Mouse (Mus musculus): ENCODE measurements around the gene Hhip.
"Not testable (repeated sequence)": the region's sequence is repeated elsewhere in the genome, so short reads cannot be mapped to it uniquely, and the experiment has no call there.

Hhip gene

GRCm38 (mm10) chr8:79992121-79992848 lies 65.5 kb downstream of the Hhip start:
- DNase-seq: no peak

DNA sequence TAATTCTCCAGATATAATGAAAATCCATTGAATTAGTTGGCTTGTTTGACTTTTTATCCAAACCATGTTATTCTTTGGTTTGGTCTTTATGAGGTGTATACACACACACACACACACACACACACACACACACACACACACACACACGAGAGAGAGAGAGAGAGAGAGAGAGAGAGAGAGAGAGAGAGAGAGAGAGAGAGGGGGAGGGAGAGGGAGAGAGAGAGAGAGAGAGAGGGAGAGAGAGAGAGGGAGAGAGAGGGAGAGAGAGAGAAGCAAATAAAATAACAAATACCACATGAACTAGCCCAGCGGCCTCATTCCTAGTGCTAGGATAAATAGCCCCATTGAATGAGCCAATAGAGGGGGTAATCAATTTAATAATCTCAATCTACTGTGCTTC lies 66.4 kb downstream of the Hhip start:
- not testable (repeated sequence) for DNase-seq

DNA sequence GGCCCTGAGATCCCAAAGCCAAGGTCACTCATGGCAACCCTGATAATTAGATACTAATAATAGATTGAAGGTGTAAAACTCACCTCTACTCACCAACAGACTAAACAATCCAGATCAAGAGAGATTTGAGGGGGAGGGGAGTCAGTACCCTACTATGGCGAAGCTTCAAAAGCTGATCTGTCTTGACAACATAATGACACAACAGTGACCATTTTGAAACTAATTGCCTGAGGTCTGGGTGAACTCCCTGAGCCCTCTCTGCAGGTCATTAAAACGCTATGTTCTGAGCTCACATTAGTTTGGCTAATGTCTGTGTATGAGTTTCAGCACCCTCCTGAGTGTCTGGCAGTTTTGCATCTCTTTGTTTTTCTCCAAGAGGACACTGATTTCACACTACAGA lies 72.9 kb downstream of the Hhip start:
- DNase-seq: peak; percentile 66

GRCm38 (mm10) chr8:79982144-79982543 lies 75.7 kb downstream of the Hhip start:
- DNase-seq: peak; percentile 32

GRCm38 (mm10) chr8:79966159-79966558 lies 91.6 kb downstream of the Hhip start:
- no peak for DNase-seq

- peak; percentile 30 for DNase-seq
Measured at GRCm38 (mm10) chr8:79952857-79953256, 104.9 kb downstream of the Hhip start.

GRCm38 (mm10) chr8:79950376-79950775 lies 107.4 kb downstream of the Hhip start:
- DNase-seq: no peak

DNA sequence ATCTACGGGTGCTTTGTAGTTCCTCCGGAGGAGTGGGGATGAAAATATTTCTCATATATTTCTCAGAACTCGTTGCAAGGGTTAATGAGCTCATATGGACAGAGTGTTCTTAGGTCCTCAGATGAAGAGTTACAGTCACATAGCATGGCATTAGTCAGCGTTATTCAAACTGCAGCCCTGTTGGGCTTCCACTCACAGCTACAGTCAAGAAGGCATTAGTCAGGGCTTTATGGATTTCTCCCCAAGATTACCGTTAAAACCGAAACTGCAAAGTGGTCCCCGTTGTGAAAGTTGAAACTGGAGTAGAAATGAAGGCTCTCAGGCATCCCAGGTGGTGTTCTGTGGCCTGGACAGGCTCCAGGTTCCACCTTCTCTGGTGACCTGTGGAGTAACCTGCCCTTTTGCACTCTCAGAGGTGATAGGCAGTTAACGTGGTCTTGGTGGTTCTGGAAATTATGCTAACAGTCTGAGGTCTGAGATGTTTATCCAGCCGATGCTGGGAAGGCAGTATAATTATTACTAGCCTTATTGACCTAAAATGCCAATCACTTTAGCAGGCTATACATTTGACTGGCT lies 112.2 kb downstream of the Hhip start:
- DNase-seq: no peak

GRCm38 (mm10) chr8:79941070-79941469 lies 116.7 kb downstream of the Hhip start:
- no peak for DNase-seq

GRCm38 (mm10) chr8:79936856-79937445 lies 120.9 kb downstream of the Hhip start:
- no peak for DNase-seq

- DNase-seq: no peak
Measured at GRCm38 (mm10) chr8:79935793-79936192, 122.0 kb downstream of the Hhip start.

GRCm38 (mm10) chr8:79929202-79929601 lies 128.6 kb downstream of the Hhip start:
- no peak for DNase-seq

DNA sequence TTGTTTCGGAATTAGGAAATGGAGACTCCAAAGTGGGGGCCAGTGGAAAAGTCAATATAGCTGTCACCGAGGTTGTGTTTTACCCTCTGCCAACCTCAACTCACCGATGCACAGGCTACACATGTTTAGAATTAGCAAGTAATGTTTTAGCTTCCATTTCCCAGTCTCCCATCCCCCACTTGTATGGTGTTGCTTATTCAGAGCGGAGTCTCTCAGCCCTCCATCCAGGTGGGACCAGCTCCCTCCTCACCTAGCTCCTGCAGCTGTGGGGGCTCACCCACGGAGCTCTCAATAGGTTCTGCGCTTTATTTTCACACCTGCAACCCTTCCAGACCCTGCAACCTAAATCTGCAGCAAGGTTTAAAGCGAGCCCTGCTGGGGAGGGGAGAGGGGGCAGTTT lies 140.6 kb downstream of the Hhip start:
- no peak for DNase-seq

All from retina, postnatal 1 day (tissue).